Mouse (Mus musculus): ENCODE results near the gene Hist1h2ao.
"Not testable (repeated sequence)": the region's sequence is repeated elsewhere in the genome, so short reads cannot be mapped to it uniquely, and the experiment has no call there.

Hist1h2ao gene

GRCm38 (mm10) chr13:21811539-21811938 is 1.3 kb downstream of the Hist1h2ao start, which contains the start of gene Hist1h4m:
TSS of gene Hist1h4m (plus strand) at chr13:21811746.
- DNase-seq, result not testable (repeated sequence)

- not testable (repeated sequence) for DNase-seq
Observed at GRCm38 (mm10) chr13:21812092-21812491, 1.8 kb downstream of the Hist1h2ao start.

- not testable (repeated sequence) for DNase-seq
Observed at GRCm38 (mm10) chr13:21820082-21820890, 10.0 kb downstream of the Hist1h2ao start.

- DNase-seq, result no peak
Observed at GRCm38 (mm10) chr13:21828511-21828910, 18.2 kb downstream of the Hist1h2ao start.

- no peak for DNase-seq
Observed at GRCm38 (mm10) chr13:21830344-21830743, 20.1 kb downstream of the Hist1h2ao start.

- DNase-seq, result not testable (repeated sequence)
Observed at GRCm38 (mm10) chr13:21831418-21832394, 21.4 kb downstream of the Hist1h2ao start, which contains the start of gene Hist1h4n. TSS of gene Hist1h4n (minus strand) at chr13:21832196.

GRCm38 (mm10) chr13:21833461-21833860 is 23.2 kb downstream of the Hist1h2ao start, which contains the start of the genes Hist1h2ap and Hist1h2br:
TSS of gene Hist1h2ap (minus strand) at chr13:21833507.
TSS of gene Hist1h2br (plus strand) at chr13:21833743.
- not testable (repeated sequence) for DNase-seq

- not testable (repeated sequence) for DNase-seq
Observed at GRCm38 (mm10) chr13:21840508-21840907, 30.2 kb downstream of the Hist1h2ao start.

- DNase-seq, result not testable (repeated sequence)
Observed at GRCm38 (mm10) chr13:21846356-21846755, 36.1 kb downstream of the Hist1h2ao start.

GRCm38 (mm10) chr13:21847883-21848282 is 37.6 kb downstream of the Hist1h2ao start:
- no peak for DNase-seq

GRCm38 (mm10) chr13:21850696-21851095 is 40.4 kb downstream of the Hist1h2ao start:
- not testable (repeated sequence) for DNase-seq

- DNase-seq, result no peak
Observed at GRCm38 (mm10) chr13:21852215-21852945, 42.1 kb downstream of the Hist1h2ao start.

GRCm38 (mm10) chr13:21855146-21855545 is 44.9 kb downstream of the Hist1h2ao start:
- peak; percentile 54 for DNase-seq

- DNase-seq, result peak; percentile 54
Observed at GRCm38 (mm10) chr13:21855698-21856162, 45.5 kb downstream of the Hist1h2ao start.
